Mouse (Mus musculus) lung, postnatal 0 days (tissue): ENCODE data around the gene Gse1. TPM values are rescaled to one million over a fixed set of nuclear protein-coding genes. Genes with fewer than 3 reads are reported as not detected.

Source experiments
- ATAC-seq: fragments of 200-750 bp; cut with Nextera tagmentation; 2 replicates; pipeline ENCODE4 v1.8.0; 2017; ENCODE audit warnings: moderate library complexity
- DNase-seq: peaks from one replicate; pipeline ENCODE4 v3.0.0-alpha.2; 2016; ENCODE audit warnings: low spot score
- H3K27ac ChIP-seq: fragments of 300-500 bp; sonication (generic); 2 replicates; pipeline ENCODE4 v1.5.1; 2014; ENCODE audit warnings: antibody characterized with exemption, mild to moderate bottlenecking, low read length, mixed read lengths
- H3K27me3 ChIP-seq: fragments of 300-500 bp; sonication (generic); replicated peaks from 2 replicates; pipeline ENCODE4 v1.6.1; 2014; ENCODE audit warnings: low read length, mixed read lengths; ENCODE audit not compliant: insufficient read depth
- H3K36me3 ChIP-seq: fragments of 300-500 bp; sonication (generic); 2 replicates; pipeline ENCODE4 v1.6.1; 2014; ENCODE audit warnings: low read length, mixed read lengths; ENCODE audit not compliant: insufficient read depth
- H3K4me1 ChIP-seq: fragments of 300-500 bp; sonication (generic); 2 replicates; pipeline ENCODE4 v1.6.1; 2014; ENCODE audit warnings: antibody characterized with exemption, low read depth, low read length, mixed read lengths; ENCODE audit not compliant: insufficient read depth
- H3K4me2 ChIP-seq: fragments of 300-500 bp; sonication (generic); replicated peaks from 2 replicates; pipeline ENCODE4 v1.6.1; 2014; ENCODE audit warnings: low read depth, mild to moderate bottlenecking, low read length, moderate library complexity, mixed read lengths
- H3K4me3 ChIP-seq: fragments of 300-500 bp; sonication (generic); 2 replicates; pipeline ENCODE4 v1.5.1; 2014; ENCODE audit warnings: low read depth, low read length
- H3K9ac ChIP-seq: fragments of 300-500 bp; sonication (generic); replicated peaks from 2 replicates; pipeline ENCODE4 v1.6.1; 2014; ENCODE audit warnings: low read depth, mild to moderate bottlenecking
- H3K9me3 ChIP-seq: fragments of 300-500 bp; sonication (generic); 2 replicates; pipeline ENCODE4 v1.6.1; 2016; ENCODE audit warnings: low read length, mixed read lengths
- CTCF ChIP-seq: IDR thresholded peaks from 2 replicates; pipeline ENCODE4 v1.5.1; 2016; ENCODE audit warnings: antibody characterized with exemption, mild to moderate bottlenecking
- EP300 ChIP-seq: IDR thresholded peaks from 2 replicates; pipeline ENCODE4 v1.6.1; 2016; ENCODE audit warnings: antibody characterized with exemption, mild to moderate bottlenecking, control low read depth
- WGBS: fragments of 180-500 bp; shearing (Covaris S2); extraction: QIAGEN DNeasy Blood & Tissue Kit; methylation state at CpG from one replicate; pipeline ENCODE4 v1.1.7; 2014; 5-methylcytosine and 5-hydroxymethylcytosine counted together
- polyA plus RNA-seq: library from polyadenylated mRNA; unstranded; fragments of >200 nt; fragmentation: Nextera tagmentation; extraction: Ambion mirVana; gene quantifications from 2 replicates; pipeline ENCODE4 v1.2.1, GENCODE M21; 2015

The Gse1 gene
- polyA plus RNA-seq, 1 experiment from 2014 or later, result 9.9 TPM

DNA sequence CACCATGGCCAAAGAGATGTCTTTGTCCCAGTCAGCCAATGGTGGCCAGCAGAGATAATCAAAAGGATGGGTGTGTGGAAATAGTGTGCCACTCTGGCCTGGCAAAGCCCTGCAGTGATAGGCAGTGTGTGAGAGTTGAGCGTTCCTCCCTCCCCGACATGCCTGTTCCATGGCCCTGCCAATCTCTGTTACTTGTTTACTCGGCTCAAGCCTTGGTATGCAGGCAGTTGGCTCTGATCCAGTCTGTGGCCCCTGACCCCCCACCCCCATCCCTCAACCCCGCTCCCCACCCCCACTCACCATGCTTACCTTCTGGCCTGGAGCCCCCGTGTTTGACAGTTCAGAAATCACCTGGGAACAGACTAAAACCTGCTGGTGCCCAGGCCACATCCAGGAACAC, 189.9 kb downstream of the Gse1 start:
- DNase-seq (peak; percentile 18), ATAC-seq (no peak)
- Histone ChIP-seq H3K27me3 (no peaks in the 10 kb centered on the region), H3K36me3 (no peaks in the 10 kb centered on the region), H3K9me3 (no peaks in the 10 kb centered on the region), H3K4me1 (peaks cover 18% of the 10 kb centered on the region; the same call in 1 of the 2 replicates), H3K4me3 (no peak overlapping the region), H3K9ac (no peak overlapping the region), H3K27ac (0 out of 2 replicates have a peak overlapping the region, but pooled peaks have one; percentile 90), H3K4me2 (no peak overlapping the region)
- no peak for TF ChIP-seq EP300
- no peak for TF ChIP-seq CTCF
- 35% methylated on average over 5 of the region's 5 CpGs for WGBS

DNA sequence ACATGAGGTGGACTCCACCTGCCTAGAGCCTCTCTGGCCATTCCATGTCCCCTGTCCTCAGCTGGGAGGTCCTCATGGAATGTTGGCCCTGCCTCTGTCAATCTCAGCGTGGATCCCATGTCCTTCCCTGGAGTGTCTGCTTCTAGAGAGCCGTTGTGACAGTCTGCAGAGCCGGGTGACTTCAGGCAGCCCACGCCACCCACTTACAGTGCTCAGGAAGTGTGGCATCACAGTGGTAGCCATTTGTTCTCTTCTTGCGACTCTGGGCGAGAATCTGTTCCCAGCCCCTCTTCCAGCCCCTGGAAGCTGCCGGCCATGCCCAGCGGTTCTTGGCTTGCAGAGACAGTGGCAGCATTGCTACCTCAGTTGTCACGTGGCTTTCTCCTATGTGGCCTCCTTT, 191.4 kb downstream of the Gse1 start:
- TF ChIP-seq CTCF, result no peak
- no peak for TF ChIP-seq EP300
- Histone ChIP-seq H3K36me3 (no peaks in the 10 kb centered on the region), H3K9ac (no peak overlapping the region), H3K4me3 (no peak overlapping the region), H3K4me1 (peaks cover 23% of the 10 kb centered on the region; the same call in 1 of the 2 replicates), H3K4me2 (no peak overlapping the region), H3K27ac (no peak overlapping the region), H3K27me3 (no peaks in the 10 kb centered on the region), H3K9me3 (no peaks in the 10 kb centered on the region)
- DNase-seq, result no peak
- no peak for ATAC-seq
- WGBS, result 63% methylated on average over 9 of the region's 9 CpGs

DNA sequence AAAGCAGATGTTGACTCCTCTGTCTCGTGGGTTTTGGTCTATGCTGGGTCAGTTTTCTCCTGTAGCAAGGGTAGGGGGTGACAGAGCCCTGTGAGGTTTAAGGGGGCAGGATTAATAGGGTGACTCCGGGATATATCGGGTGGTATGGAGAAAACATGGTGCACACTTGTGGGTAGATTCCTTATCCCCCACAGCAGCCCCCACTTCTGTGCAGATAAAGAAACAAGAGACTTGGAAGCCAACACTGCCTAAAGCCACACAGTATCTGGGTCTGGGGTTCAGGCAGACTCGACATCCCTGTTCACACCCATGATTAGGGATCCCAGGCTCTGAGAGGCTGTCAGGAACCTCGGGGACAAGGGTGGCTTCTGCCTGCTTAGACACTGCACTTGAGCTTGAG, 192.0 kb downstream of the Gse1 start:
- DNase-seq (no peak), ATAC-seq (no peak)
- Histone ChIP-seq H3K36me3 (no peaks in the 10 kb centered on the region), H3K27ac (no peak overlapping the region), H3K4me3 (no peak overlapping the region), H3K4me1 (peaks cover 28% of the 10 kb centered on the region; the same call in 1 of the 2 replicates), H3K4me2 (no peak overlapping the region), H3K9me3 (no peaks in the 10 kb centered on the region), H3K27me3 (no peaks in the 10 kb centered on the region), H3K9ac (no peak overlapping the region)
- WGBS, result 71% methylated on average over 5 of the region's 5 CpGs
- no peak for TF ChIP-seq EP300
- no peak for TF ChIP-seq CTCF

DNA sequence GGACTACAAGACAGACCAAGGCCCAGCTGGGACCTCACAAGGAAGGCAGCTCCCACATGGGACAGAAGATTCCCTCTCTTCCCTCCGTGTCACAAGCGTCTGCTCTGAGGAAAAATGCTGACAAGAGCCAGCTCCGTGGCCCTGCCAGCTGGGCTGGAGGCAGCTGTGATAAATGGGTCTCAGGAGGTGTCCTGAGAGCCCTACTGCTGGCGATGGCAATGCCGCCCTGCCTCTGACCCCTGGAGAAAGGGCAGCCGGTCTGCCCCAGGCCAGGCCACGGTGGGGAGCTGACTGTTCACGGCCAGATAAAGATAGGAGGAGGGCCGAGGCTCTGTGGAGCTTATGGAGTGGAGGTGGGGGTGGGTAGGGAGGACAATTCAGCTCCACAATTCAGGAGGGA, 193.4 kb downstream of the Gse1 start:
- Histone ChIP-seq H3K9me3 (no peaks in the 10 kb centered on the region), H3K9ac (no peak overlapping the region), H3K4me1 (peaks cover 22% of the 10 kb centered on the region; the same call in 1 of the 2 replicates), H3K4me2 (no peak overlapping the region), H3K36me3 (no peaks in the 10 kb centered on the region), H3K27ac (no peak overlapping the region), H3K27me3 (no peaks in the 10 kb centered on the region), H3K4me3 (no peak overlapping the region)
- TF ChIP-seq CTCF, result no peak
- TF ChIP-seq EP300, result no peak
- WGBS, result 32% methylated on average over 9 of the region's 9 CpGs
- ATAC-seq (no peak), DNase-seq (peak; percentile 11)

DNA sequence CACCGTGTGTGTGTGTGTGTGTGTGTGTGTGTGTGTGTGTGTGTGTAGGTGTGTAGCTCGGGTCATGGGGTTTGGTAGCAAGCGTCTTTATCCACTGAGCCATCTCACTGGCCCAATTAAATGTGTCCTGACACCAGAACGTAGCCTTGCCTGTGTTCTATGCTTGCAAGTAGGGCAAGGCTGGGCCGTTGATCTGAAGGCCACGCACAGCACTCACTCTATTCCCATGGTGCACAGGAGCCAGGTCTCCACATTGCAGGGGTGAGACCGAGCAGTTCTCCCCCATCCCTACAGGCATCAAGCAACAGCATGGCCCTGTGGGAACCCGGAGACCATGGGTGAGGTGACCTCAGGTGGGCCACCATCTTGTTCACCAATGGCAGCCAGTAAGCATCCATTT, 194.0 kb downstream of the Gse1 start:
- no peak for DNase-seq
- Histone ChIP-seq H3K27me3 (no peaks in the 10 kb centered on the region), H3K4me2 (no peak overlapping the region), H3K27ac (no peak overlapping the region), H3K36me3 (no peaks in the 10 kb centered on the region), H3K9ac (no peak overlapping the region), H3K4me3 (no peak overlapping the region), H3K9me3 (no peaks in the 10 kb centered on the region), H3K4me1 (peaks cover 25% of the 10 kb centered on the region; the same call in 1 of the 2 replicates)
- no peak for TF ChIP-seq CTCF
- no peak for TF ChIP-seq EP300
- ATAC-seq, result no peak
- WGBS, result 90% methylated on average over 8 of the region's 8 CpGs

DNA sequence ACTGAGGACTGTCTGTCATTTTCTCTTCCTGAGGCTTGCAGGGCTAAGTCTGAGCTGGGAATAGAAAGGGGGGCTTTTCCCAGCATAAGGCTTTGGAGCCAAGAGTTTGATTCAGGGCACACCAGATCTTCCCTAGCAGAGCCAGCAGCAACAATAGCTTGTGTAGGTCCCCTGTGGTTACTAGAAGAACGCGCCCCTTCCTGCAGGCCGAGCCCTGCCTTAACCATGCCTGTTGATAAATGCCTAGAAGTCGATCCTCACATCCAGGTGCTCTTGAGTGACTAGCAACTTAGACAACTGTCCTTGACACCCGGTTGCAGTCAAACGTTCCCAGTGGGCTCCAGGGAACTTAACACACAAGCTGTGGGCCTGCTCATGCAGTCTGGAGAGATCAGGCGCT, 195.3 kb downstream of the Gse1 start:
- no peak for TF ChIP-seq CTCF
- TF ChIP-seq EP300, result no peak
- H3K27ac ChIP-seq, result no peak overlapping the region
- no peak overlapping the region for H3K4me2 ChIP-seq
- ATAC-seq (no peak), DNase-seq (no peak)
- H3K9ac ChIP-seq, result no peak overlapping the region
- no peaks in the 10 kb centered on the region for H3K9me3 ChIP-seq
- WGBS, result 50% methylated on average over 7 of the region's 7 CpGs
- no peaks in the 10 kb centered on the region for H3K27me3 ChIP-seq
- no peaks in the 10 kb centered on the region for H3K36me3 ChIP-seq
- no peak overlapping the region for H3K4me3 ChIP-seq
- peaks cover 14% of the 10 kb centered on the region; the same call in 1 of the 2 replicates for H3K4me1 ChIP-seq

DNA sequence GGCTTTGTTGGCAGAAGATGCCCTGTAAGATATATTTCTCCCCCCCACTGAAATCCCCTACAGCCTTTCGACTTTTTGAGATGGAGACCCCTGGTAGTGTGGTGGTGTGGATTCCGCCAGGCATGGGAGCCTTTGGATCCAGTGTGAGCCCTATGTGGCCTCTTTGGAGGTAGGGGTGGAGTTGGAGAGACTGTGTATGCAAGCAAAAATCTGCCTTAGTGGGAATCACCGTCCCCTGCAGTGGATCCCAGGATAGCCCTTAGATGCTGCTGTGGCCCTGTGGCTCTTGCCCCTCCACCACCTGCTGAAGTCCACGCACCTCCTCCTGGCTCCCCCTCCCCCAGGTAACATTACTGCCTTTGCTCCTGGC, 196.6 kb downstream of the Gse1 start:
- no peak overlapping the region for H3K4me2 ChIP-seq
- no peaks in the 10 kb centered on the region for H3K9me3 ChIP-seq
- H3K36me3 ChIP-seq, result no peaks in the 10 kb centered on the region
- H3K9ac ChIP-seq, result no peak overlapping the region
- 48% methylated on average over 4 of the region's 4 CpGs for WGBS
- H3K4me3 ChIP-seq, result no peak overlapping the region
- no peak for DNase-seq
- H3K27ac ChIP-seq, result no peak overlapping the region
- H3K27me3 ChIP-seq, result no peaks in the 10 kb centered on the region
- peaks cover 14% of the 10 kb centered on the region; the same call in 1 of the 2 replicates for H3K4me1 ChIP-seq
- ATAC-seq, result no peak
- TF ChIP-seq EP300 (no peak), CTCF (no peak)
